Mouse (Mus musculus): ENCODE measurements around the gene Cacna1c.

DNA sequence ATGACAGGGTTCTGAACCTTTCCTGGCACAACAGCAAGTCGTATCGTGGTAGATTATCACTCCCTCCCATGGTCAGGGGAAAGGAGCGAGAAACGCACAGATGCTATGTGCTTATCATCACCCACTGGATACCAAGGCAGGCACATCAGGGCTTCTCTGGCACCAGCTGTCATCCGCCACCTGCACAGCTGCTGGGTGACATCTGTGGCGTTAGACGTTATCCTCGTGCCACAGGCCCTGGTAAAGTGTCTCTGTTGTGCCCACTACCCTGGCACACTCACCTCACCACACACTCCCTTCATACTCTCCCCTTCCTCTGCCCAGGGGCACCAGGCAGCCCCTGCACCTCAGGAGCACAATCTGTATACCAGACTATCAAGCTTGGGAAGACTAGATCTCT, 137.8 kb downstream of the Cacna1c start:
- TF ChIP-seq CTCF (IDR thresholded peaks at IDR 0.05; ENCODE audit: low read depth, low read length) (no peak), POLR2A (IDR thresholded peaks at IDR 0.05; ENCODE audit: borderline replicate concordance, low read depth, low read length) (no peak)
